Mouse (Mus musculus) cerebellum, adult 9-10 months (tissue): ENCODE data around the gene Kif3b.
A peak's percentile ranks its signal among the peaks of the same experiment; 100 is the strongest.
"Not testable (repeated sequence)": the region's sequence is repeated elsewhere in the genome, so short reads cannot be mapped to it uniquely, and the experiment has no call there.

Source experiments
- DNase-seq: peaks from one replicate; pipeline ENCODE4 v3.0.0; 2022

The Kif3b gene

GRCm38 (mm10) chr2:153346221-153347182 lies 55.3 kb downstream of the Kif3b start:
- DNase-seq, result peak; percentile 63

GRCm38 (mm10) chr2:153347183-153347781 lies 56.1 kb downstream of the Kif3b start:
- DNase-seq, result no peak

- DNase-seq, result no peak
These were observed 57.1 kb downstream of the Kif3b start for GRCm38 (mm10) chr2:153348100-153348831.

GRCm38 (mm10) chr2:153350552-153351181 lies 59.5 kb downstream of the Kif3b start:
- DNase-seq, result no peak

GRCm38 (mm10) chr2:153354648-153355047 lies 63.4 kb downstream of the Kif3b start:
- DNase-seq, result no peak

- DNase-seq, result no peak
These were observed 65.6 kb downstream of the Kif3b start for GRCm38 (mm10) chr2:153356784-153357183.

- no peak for DNase-seq
These were observed 70.0 kb downstream of the Kif3b start for GRCm38 (mm10) chr2:153361101-153361710.

- DNase-seq, result not testable (repeated sequence)
These were observed 73.3 kb downstream of the Kif3b start for GRCm38 (mm10) chr2:153364531-153364930.

- DNase-seq, result no peak
These were observed 79.7 kb downstream of the Kif3b start for GRCm38 (mm10) chr2:153370871-153371270.

GRCm38 (mm10) chr2:153375380-153375779 lies 84.2 kb downstream of the Kif3b start:
- DNase-seq, result no peak

- no peak for DNase-seq
These were observed 89.3 kb downstream of the Kif3b start for GRCm38 (mm10) chr2:153380479-153380878.
